Mouse (Mus musculus) forebrain, embryonic 14.5 days (tissue): Measurements from ENCODE around the gene Pced1b. TPM values are rescaled to one million over a fixed set of nuclear protein-coding genes. Genes with fewer than 3 reads are reported as not detected.

Experiments
- ATAC-seq: fragments of 200-750 bp; cut with Nextera tagmentation; 2 replicates; pipeline ENCODE4 v1.8.0; 2017; ENCODE audit warnings: mild to moderate bottlenecking, moderate library complexity
- DNase-seq: peaks from one replicate; pipeline ENCODE4 v3.0.0-alpha.2; 2015; ENCODE audit warnings: low spot score
- H3K27ac ChIP-seq: fragments of 300-500 bp; sonication (generic); 2 replicates; pipeline ENCODE4 v1.5.1; 2014; ENCODE audit warnings: low read depth, mild to moderate bottlenecking, control low read depth, low read length, moderate library complexity
- H3K27me3 ChIP-seq: fragments of 300-500 bp; sonication (generic); replicated peaks from 2 replicates; pipeline ENCODE4 v1.6.1; 2014; ENCODE audit warnings: low read length, control low read depth, mixed read lengths; ENCODE audit not compliant: control insufficient read depth, insufficient read depth
- H3K36me3 ChIP-seq: fragments of 300-500 bp; sonication (generic); 2 replicates; pipeline ENCODE4 v1.6.1; 2014; ENCODE audit warnings: low read length, control low read depth; ENCODE audit not compliant: control insufficient read depth, insufficient read depth
- H3K4me1 ChIP-seq: fragments of 300-500 bp; sonication (generic); 2 replicates; pipeline ENCODE4 v1.6.1; 2014; ENCODE audit warnings: antibody characterized with exemption, low read length, control low read depth; ENCODE audit not compliant: control insufficient read depth, insufficient read depth
- H3K4me2 ChIP-seq: fragments of 300-500 bp; sonication (generic); 2 replicates; pipeline ENCODE4 v1.6.1; 2014; ENCODE audit warnings: mild to moderate bottlenecking, control low read depth, low read length
- H3K4me3 ChIP-seq: fragments of 300-500 bp; sonication (generic); 2 replicates; pipeline ENCODE4 v1.5.1; 2014; ENCODE audit warnings: low read depth, low read length, control low read depth
- H3K9ac ChIP-seq: fragments of 300-500 bp; sonication (generic); 2 replicates; pipeline ENCODE4 v1.6.1; 2014; ENCODE audit warnings: mild to moderate bottlenecking, low read length, control low read depth, moderate library complexity
- H3K9me3 ChIP-seq: fragments of 300-500 bp; sonication (generic); replicated peaks from 2 replicates; pipeline ENCODE4 v1.6.1; 2016; ENCODE audit warnings: low read length, control low read depth, mixed read lengths; ENCODE audit not compliant: control insufficient read depth
- WGBS: fragments of 180-500 bp; shearing (Covaris S2); extraction: QIAGEN DNeasy Blood & Tissue Kit; methylation state at CpG from one replicate; pipeline ENCODE4 v1.1.7; 2014; 5-methylcytosine and 5-hydroxymethylcytosine counted together
- polyA plus RNA-seq: library from polyadenylated mRNA; unstranded; fragments of >200 nt; fragmentation: Nextera tagmentation; extraction: Ambion mirVana; gene quantifications from 2 replicates; pipeline ENCODE4 v1.2.1, GENCODE M21; 2014

Pced1b gene
- polyA plus RNA-seq, 1 experiment from 2014 or later = 2.8 TPM

GRCm38 (mm10) chr15:97414718-97415413, 168.0 kb downstream of the Pced1b start:
- no peaks in the 10 kb centered on the region for H3K9me3 ChIP-seq
- H3K4me1 ChIP-seq = no peaks in the 10 kb centered on the region
- ATAC-seq (0 out of 2 replicates have a peak, but pooled peaks have one; percentile 20), DNase-seq (peak; percentile 59)
- H3K27me3 ChIP-seq = no peaks in the 10 kb centered on the region
- H3K9ac ChIP-seq = no peak overlapping the region
- no peak overlapping the region for H3K27ac ChIP-seq
- no peak overlapping the region for H3K4me3 ChIP-seq
- H3K36me3 ChIP-seq = no peaks in the 10 kb centered on the region
- no peak overlapping the region for H3K4me2 ChIP-seq
- WGBS = 68% methylated on average over 12 of the region's 12 CpGs

GRCm38 (mm10) chr15:97415426-97415946, 168.6 kb downstream of the Pced1b start:
- no peak overlapping the region for H3K4me3 ChIP-seq
- H3K27ac ChIP-seq = no peak overlapping the region
- no peaks in the 10 kb centered on the region for H3K36me3 ChIP-seq
- ATAC-seq (no peak), DNase-seq (no peak)
- H3K27me3 ChIP-seq = no peaks in the 10 kb centered on the region
- no peak overlapping the region for H3K9ac ChIP-seq
- 85% methylated on average over 2 of the region's 2 CpGs for WGBS
- no peak overlapping the region for H3K4me2 ChIP-seq
- H3K4me1 ChIP-seq = no peaks in the 10 kb centered on the region
- no peaks in the 10 kb centered on the region for H3K9me3 ChIP-seq

- H3K4me1 ChIP-seq = no peaks in the 10 kb centered on the region
- no peaks in the 10 kb centered on the region for H3K27me3 ChIP-seq
- H3K9me3 ChIP-seq = no peaks in the 10 kb centered on the region
- 95% methylated on average over 2 of the region's 2 CpGs for WGBS
- H3K9ac ChIP-seq = no peak overlapping the region
- H3K36me3 ChIP-seq = no peaks in the 10 kb centered on the region
- DNase-seq (no peak), ATAC-seq (no peak)
- no peak overlapping the region for H3K4me2 ChIP-seq
- no peak overlapping the region for H3K27ac ChIP-seq
- no peak overlapping the region for H3K4me3 ChIP-seq
These were observed 173.4 kb downstream of the Pced1b start for GRCm38 (mm10) chr15:97420292-97420691.

- Histone ChIP-seq H3K4me2 (no peak overlapping the region), H3K4me1 (no peaks in the 10 kb centered on the region), H3K27ac (no peak overlapping the region), H3K36me3 (no peaks in the 10 kb centered on the region), H3K9me3 (no peaks in the 10 kb centered on the region), H3K9ac (no peak overlapping the region), H3K4me3 (no peak overlapping the region), H3K27me3 (no peaks in the 10 kb centered on the region)
- DNase-seq (no peak), ATAC-seq (no peak)
- WGBS = 77% methylated on average over 3 of the region's 3 CpGs
These were observed 174.6 kb downstream of the Pced1b start for GRCm38 (mm10) chr15:97421533-97421932.

- WGBS = 88% methylated on average over 4 of the region's 4 CpGs
- Histone ChIP-seq H3K4me2 (no peak overlapping the region), H3K4me1 (no peaks in the 10 kb centered on the region), H3K9me3 (no peaks in the 10 kb centered on the region), H3K9ac (no peak overlapping the region), H3K36me3 (no peaks in the 10 kb centered on the region), H3K4me3 (no peak overlapping the region), H3K27me3 (no peaks in the 10 kb centered on the region), H3K27ac (no peak overlapping the region)
- ATAC-seq (no peak), DNase-seq (no peak)
These were observed 175.5 kb downstream of the Pced1b start for GRCm38 (mm10) chr15:97422212-97422944.

GRCm38 (mm10) chr15:97424375-97424774, 177.5 kb downstream of the Pced1b start:
- Histone ChIP-seq H3K9me3 (no peaks in the 10 kb centered on the region), H3K36me3 (no peaks in the 10 kb centered on the region), H3K9ac (no peak overlapping the region), H3K4me3 (no peak overlapping the region), H3K27me3 (no peaks in the 10 kb centered on the region), H3K27ac (no peak overlapping the region), H3K4me1 (no peaks in the 10 kb centered on the region), H3K4me2 (no peak overlapping the region)
- ATAC-seq (no peak), DNase-seq (no peak)
- 67% methylated on average over 7 of the region's 7 CpGs for WGBS

- DNase-seq (no peak), ATAC-seq (no peak)
- no peak overlapping the region for H3K4me2 ChIP-seq
- no peak overlapping the region for H3K4me3 ChIP-seq
- H3K27me3 ChIP-seq = no peaks in the 10 kb centered on the region
- H3K27ac ChIP-seq = no peak overlapping the region
- H3K9ac ChIP-seq = no peak overlapping the region
- 94% methylated on average over 3 of the region's 3 CpGs for WGBS
- no peaks in the 10 kb centered on the region for H3K36me3 ChIP-seq
- H3K4me1 ChIP-seq = no peaks in the 10 kb centered on the region
- no peaks in the 10 kb centered on the region for H3K9me3 ChIP-seq
These were observed 178.1 kb downstream of the Pced1b start for GRCm38 (mm10) chr15:97424961-97425360.

- H3K4me3 ChIP-seq = no peak overlapping the region
- no peak overlapping the region for H3K9ac ChIP-seq
- 91% methylated on average over 12 of the region's 12 CpGs for WGBS
- DNase-seq (no peak), ATAC-seq (no peak)
- no peaks in the 10 kb centered on the region for H3K36me3 ChIP-seq
- H3K9me3 ChIP-seq = no peaks in the 10 kb centered on the region
- no peaks in the 10 kb centered on the region for H3K4me1 ChIP-seq
- H3K4me2 ChIP-seq = no peak overlapping the region
- no peaks in the 10 kb centered on the region for H3K27me3 ChIP-seq
- no peak overlapping the region for H3K27ac ChIP-seq
These were observed 182.4 kb downstream of the Pced1b start for GRCm38 (mm10) chr15:97429201-97429900.
